Mouse (Mus musculus) brown adipose tissue, adult 24 weeks (tissue): ENCODE measurements around the gene Kat5. TPM values are rescaled to one million over a fixed set of nuclear protein-coding genes. Genes with fewer than 3 reads are reported as not detected.

Experiments
- H3K27ac ChIP-seq: fragments of 200-500 bp; replicated peaks from 2 replicates; pipeline ENCODE4 v1.5.1; 2012; ENCODE audit warnings: low read depth, mild to moderate bottlenecking, low read length
- H3K4me1 ChIP-seq: fragments of 200-500 bp; 2 replicates; pipeline ENCODE4 v1.6.1; 2012; ENCODE audit warnings: low read length, mixed read lengths; ENCODE audit not compliant: control insufficient read depth, insufficient read depth, insufficient read length
- H3K4me3 ChIP-seq: fragments of 200-500 bp; 2 replicates; pipeline ENCODE4 v1.5.1; 2012; ENCODE audit warnings: low read depth, mild to moderate bottlenecking, low read length, moderate library complexity; ENCODE audit not compliant: insufficient read depth
- polyA plus RNA-seq: library from polyadenylated mRNA; stranded (reverse); fragments of >200 nt; gene quantifications from 2 replicates; pipeline ENCODE4 v1.2.4, GENCODE M21; 2012; ENCODE audit not compliant: missing spikeins, insufficient read depth, insufficient read length

Kat5 gene
- polyA plus RNA-seq, 1 experiment: 17.0 TPM

- Histone ChIP-seq H3K27ac (no peak overlapping the region), H3K4me1 (peaks cover 8% of the 10 kb centered on the region; the same call in 1 of the 2 replicates), H3K4me3 (no peak overlapping the region)
These were observed 51.9 kb downstream of the Kat5 start for GRCm38 (mm10) chr19:5558169-5558568.

GRCm38 (mm10) chr19:5554212-5554611, 55.8 kb downstream of the Kat5 start:
- Histone ChIP-seq H3K4me1 (no peaks in the 10 kb centered on the region), H3K27ac (no peak overlapping the region), H3K4me3 (no peak overlapping the region)

GRCm38 (mm10) chr19:5553802-5554201, 56.2 kb downstream of the Kat5 start:
- no peak overlapping the region for H3K27ac ChIP-seq
- H3K4me1 ChIP-seq: no peaks in the 10 kb centered on the region
- no peak overlapping the region for H3K4me3 ChIP-seq

Other genes starting within 250 kb of the Kat5 start
- 26.0 and 39.5 TPM in 2 replicates for gene Eif1ad, start 243.5 kb downstream of the Kat5 start, polyA plus RNA-seq
- 133 and 162 TPM in 2 replicates for gene Banf1, start 243.1 kb downstream of the Kat5 start, polyA plus RNA-seq
- 30.8 and 31.2 TPM in 2 replicates for gene Sart1, start 221.5 kb downstream of the Kat5 start, polyA plus RNA-seq
- gene Tsga10ip, start 207.7 kb downstream of the Kat5 start, polyA plus RNA-seq: not detected in 2 replicates
- 293 and 410 TPM in 2 replicates for gene Drap1, start 185.3 kb downstream of the Kat5 start, polyA plus RNA-seq
- 23.8 and 27.1 TPM in 2 replicates for gene AI837181, start 185.1 kb downstream of the Kat5 start, polyA plus RNA-seq
- gene Fosl1, start 162.7 kb downstream of the Kat5 start, polyA plus RNA-seq: not detected in 2 replicates
- 2.2 and 6.5 TPM in 2 replicates for gene Ccdc85b, start 152.3 kb downstream of the Kat5 start, polyA plus RNA-seq
- 34.8 and 44.0 TPM in 2 replicates for gene Fibp, start 149.6 kb downstream of the Kat5 start, polyA plus RNA-seq
- not detected in 2 replicates for gene Ctsw, start 141.7 kb downstream of the Kat5 start, polyA plus RNA-seq
- gene Efemp2, start 136.3 kb downstream of the Kat5 start, polyA plus RNA-seq: 10.1 and 16.1 TPM in 2 replicates
- 14.8 and 25.2 TPM in 2 replicates for gene Mus81, start 121.8 kb downstream of the Kat5 start, polyA plus RNA-seq
- 324 and 390 TPM in 2 replicates for gene Cfl1, start 119.8 kb downstream of the Kat5 start, polyA plus RNA-seq
- 1.1 TPM in 1 of 2 replicates, not detected in the other for gene 1700020D05Rik, start 106.5 kb downstream of the Kat5 start, polyA plus RNA-seq
- gene Snx32, start 99.7 kb downstream of the Kat5 start, polyA plus RNA-seq: 2.7 and 7.0 TPM in 2 replicates
- gene Ovol1, start 49.6 kb downstream of the Kat5 start, polyA plus RNA-seq: not detected in 2 replicates
- 1.3 and 2.1 TPM in 2 replicates for gene Ap5b1, start 42.2 kb downstream of the Kat5 start, polyA plus RNA-seq
- 55.5 and 74.0 TPM in 2 replicates for gene Rnaseh2c, start 8.4 kb downstream of the Kat5 start, polyA plus RNA-seq
- 22.8 and 24.6 TPM in 2 replicates for gene Rela, start 27.2 kb upstream of the Kat5 start, polyA plus RNA-seq
- gene Sipa1, start 53.5 kb upstream of the Kat5 start, polyA plus RNA-seq: 10.0 and 11.6 TPM in 2 replicates
- gene Map3k11, start 78.5 kb upstream of the Kat5 start, polyA plus RNA-seq: 14.9 and 24.5 TPM in 2 replicates
- 19.6 and 26.2 TPM in 2 replicates for gene Pcnx3, start 78.7 kb upstream of the Kat5 start, polyA plus RNA-seq
- not detected in 2 replicates for gene Kcnk7, start 94.1 kb upstream of the Kat5 start, polyA plus RNA-seq
- gene Ehbp1l1, start 116.1 kb upstream of the Kat5 start, polyA plus RNA-seq: 45.3 and 47.1 TPM in 2 replicates
- gene Fam89b, start 119.4 kb upstream of the Kat5 start, polyA plus RNA-seq: 55.7 and 58.4 TPM in 2 replicates
- gene Ltbp3, start 130.7 kb upstream of the Kat5 start, polyA plus RNA-seq: 59.4 and 101 TPM in 2 replicates
- 49.2 and 54.3 TPM in 2 replicates for gene Scyl1, start 161.2 kb upstream of the Kat5 start, polyA plus RNA-seq